Mouse (Mus musculus) brain, embryonic 18.5 days (tissue): Measurements from ENCODE around the gene Clock.

Source experiments
- DNase-seq: peaks from one replicate; pipeline ENCODE4 v3.0.0-alpha.2; 2012; ENCODE audit warnings: low read depth, low spot score

Clock gene

DNA sequence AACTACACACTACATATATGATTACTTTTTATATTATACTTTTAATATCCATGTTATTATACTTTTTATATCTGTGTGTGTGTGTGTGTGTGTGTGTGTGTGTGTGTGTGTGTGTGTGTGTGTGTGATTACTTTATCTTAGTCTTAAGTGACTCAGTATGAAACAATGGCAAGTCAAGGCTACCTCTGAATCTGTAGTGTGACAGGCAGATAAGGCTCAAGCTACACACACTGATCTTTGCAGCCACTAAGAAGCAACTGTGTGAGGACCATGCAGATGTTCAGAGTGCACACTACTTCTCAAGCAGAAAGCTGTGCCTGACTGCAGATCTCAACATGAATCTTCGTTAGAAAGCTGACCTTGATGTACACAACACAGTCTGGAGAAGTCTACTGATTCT, 20.7 kb downstream of the Clock start:
- no peak for DNase-seq

DNA sequence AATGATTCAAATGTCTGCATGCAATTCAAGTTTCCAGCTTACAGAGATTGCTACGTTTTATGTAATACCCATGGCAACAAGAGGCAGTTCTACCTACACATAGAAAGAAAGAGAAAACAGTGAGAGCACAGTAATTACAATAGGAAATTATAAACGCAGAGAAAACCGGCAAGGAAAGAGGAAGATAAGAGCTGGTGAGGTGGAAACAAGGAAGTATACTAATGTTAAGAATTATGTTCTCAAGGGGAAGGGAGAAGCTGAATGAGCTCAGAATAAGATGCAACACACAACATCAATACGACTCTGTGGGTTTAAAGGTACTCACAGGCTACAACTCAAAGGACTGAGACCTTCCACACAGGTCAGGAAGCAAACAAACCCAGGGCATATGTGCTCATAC, 29.6 kb downstream of the Clock start:
- DNase-seq: no peak

DNA sequence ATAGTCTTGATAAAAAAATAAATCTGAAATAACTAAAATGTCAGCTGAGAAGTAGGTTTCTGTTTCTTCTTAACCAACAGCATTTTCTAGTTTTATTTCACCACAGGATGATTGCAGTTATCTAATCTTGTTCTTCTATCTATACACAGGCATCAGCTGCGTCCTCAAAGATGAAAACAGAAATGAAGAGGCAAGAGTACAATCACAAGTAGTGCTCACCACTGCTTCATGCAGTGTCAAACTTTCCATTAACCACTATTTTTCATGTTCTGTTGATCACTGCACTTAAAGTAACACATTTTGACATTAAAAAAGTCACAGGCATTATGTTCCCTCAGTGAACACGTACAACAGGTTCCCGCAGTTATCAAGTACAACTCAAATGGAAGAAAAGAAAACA, 53.6 kb downstream of the Clock start:
- DNase-seq: no peak

DNA sequence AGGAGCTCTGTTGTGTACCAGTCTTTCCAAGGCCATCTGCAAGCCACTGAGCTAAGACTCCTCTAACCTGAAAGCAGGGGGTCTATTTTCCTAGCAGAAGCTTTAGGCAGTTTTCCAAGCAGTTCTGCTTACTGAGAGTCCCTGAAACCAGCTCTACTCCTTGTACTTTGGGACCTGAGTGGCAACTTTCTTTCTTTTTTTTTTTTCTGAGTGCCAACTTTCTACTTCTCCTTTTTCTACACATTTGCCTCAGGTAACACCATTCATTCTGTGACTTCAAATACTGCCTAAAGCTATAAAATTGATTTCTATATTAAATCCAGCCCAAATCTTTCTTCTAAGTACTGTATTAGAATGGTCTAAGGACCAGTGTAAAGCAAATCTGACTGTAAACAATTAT, 58.1 kb downstream of the Clock start:
- no peak for DNase-seq

DNA sequence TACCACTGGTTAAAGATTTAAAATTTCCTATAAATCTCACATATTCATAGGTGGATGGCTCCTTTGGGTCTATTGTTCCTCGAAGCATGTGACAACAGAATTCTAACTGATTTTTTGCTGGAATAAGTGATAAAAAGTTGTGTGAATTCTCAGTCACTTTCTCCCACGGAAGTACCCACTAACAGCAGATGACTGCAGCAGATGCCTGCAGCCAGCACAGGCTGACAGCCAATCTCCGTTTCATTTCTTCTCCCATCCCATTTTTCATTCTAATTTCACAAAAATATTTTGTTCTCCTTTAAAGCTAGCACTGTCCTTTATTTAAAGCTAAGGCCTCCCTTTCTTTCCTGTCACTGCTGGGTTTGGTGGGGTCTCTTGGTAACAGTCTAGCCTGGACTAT, 59.2 kb downstream of the Clock start:
- no peak for DNase-seq

DNA sequence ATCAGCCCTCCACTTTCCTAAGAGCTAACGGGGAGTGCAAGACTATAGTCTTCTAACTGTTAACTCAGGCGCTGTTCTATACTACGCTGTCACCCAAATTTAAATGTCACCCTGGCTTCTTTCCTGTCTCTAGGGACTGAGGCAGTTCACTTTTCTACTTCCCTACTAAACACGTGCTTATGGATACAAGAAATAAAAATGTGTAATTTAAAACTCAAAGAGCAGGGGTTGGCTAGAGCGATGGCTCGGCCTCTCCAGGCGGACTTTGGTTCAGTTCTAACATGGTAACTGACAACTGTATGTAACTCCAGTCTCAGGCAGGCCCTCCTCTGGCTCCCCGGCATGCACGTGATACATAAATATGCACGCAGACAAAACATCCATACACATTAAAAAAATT, 60.2 kb downstream of the Clock start:
- no peak for DNase-seq

DNA sequence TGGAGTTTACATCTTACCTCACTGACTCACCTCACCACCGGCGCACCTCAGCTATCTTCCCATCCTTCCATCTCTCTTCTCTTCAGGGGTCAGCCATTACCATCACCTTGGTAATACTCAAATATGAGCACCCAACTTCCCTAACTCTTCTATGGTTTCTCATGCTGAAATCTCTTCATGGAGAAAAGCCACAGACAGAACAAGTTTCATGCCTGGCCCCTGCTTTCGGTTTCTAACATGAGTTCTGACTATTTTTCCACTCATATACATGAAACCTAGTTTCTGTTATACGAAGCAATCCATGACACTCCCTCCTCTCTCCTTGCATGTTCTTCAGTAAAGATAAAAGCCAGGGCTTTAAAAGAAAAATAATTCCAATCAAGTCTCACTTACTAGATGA, 60.7 kb downstream of the Clock start:
- DNase-seq: no peak

DNA sequence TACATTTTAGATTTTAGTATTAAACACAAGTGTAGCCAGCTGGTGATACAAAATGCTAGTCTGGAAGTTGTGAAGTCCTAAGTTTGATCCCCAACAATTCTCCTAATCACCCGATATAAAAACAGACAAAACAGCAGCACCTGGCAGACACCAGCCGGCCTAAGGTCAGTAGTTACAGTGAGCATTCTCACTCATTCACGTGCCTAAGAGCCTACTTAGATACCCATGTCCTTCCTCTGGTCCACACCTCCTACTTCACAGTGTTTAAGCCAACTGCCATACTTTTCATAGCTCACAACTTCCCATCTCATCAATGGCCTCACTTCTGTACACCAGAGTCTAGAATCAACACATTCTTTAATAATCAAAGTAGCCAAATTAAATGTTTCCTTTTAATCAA, 61.3 kb downstream of the Clock start:
- no peak for DNase-seq

DNA sequence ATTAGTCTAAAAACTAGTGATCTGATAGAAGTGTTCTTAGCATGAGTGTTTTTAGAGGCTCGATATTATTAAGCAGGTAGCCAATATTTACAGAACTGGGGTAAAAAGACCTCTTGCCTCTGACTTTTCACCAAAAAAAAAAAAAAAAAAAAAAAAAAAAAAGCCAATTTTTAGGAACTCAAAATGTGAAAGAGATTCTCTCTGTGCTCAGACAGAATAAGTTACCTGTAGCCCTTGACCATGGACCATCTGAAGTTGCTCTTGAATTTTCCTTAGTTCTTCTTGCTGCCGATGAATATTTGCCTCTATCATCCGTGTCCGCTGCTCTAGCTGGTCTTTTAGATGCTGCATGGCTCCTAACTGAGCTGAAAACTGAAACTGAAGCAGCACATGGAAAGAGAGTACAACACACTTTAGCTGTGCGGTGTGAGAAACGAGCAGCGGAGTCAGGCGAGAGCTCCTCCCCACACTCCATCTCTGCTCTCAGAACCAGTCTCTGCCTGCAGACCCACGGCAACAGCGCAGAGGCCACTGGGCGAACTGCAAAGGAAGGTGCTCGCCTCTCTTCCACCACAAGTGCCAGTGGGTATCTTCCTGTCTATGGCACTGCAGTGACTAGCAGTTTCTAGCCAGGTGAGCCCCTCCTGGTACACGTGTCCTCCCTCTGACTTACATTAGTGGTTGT, 73.3 kb downstream of the Clock start:
- no peak for DNase-seq

DNA sequence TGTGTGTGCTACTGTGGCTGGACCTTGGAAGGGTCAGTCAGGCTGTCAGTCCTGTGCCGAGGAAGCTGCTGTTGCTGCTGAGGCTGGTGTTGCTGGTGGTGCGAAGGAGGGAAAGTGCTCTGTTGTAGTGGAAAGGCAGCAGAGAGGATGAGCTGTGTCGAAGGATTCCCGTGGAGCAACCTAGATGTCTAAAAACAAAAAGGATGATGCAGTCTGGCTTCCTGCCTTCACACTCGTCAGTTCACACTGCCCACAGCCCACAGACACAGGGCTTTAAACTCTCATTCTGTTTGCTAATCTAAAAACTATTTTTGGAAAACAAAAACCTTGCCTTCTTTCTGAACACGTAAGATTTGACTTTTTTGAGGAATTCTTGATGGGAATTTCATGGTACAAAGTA, 87.9 kb downstream of the Clock start:
- no peak for DNase-seq

DNA sequence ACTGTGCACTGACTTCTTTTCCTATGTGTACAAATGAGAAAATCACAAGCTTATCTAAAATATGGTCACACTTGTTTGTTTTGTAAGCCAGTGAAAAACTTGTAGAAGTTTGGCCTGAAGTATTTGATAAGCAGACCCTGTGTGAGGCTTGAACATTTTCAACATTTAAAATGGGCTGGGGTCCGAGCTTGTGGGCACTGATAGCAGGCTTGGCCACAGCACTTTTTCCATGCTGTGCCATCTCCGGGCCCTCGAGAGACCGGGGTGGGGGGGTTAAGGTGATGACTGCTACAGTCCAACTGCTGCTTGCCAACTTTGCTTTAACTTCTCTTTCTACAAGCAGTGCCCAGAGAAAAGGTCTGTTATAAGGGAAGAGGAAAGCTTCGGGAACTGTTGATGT, 96.5 kb downstream of the Clock start:
- DNase-seq: no peak

DNA sequence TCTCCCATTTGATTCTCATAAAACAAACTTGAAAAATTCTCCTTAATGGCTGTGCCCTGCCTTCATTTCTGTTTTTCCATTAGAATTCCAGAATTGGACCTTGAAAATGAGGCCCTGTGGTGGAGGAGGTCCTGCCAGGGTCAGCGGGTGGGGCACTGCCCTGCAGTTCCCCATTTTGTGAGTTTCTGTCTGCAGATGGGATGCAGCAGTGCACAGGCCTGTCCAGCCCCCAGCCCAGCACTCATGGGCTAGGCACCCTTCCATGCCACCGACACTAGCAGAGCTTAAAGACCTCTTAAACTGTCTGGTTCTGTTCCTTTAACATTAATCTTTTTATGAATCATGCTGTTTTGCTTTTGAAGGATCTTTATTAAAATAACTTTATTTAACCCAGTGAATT, 98.7 kb downstream of the Clock start:
- DNase-seq: no peak

DNA sequence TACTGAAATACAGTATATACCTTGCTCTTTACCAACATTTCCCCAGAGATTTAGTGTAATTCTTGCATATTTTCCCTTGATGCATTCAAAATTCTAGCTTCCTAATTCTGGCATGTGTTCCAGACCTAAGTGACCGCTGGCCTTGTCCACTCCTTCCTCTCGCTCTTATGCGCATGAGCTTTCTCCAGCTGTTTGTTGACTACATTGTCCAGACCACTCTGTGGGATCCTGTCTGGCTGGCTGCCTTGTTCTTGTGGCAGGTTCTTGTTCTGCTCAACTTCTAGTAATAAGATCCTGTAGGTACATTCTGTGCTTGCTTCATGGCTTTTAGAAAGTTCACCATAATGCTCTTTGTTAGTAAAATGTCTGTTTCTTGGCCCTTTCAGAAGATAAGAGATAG, 101.4 kb downstream of the Clock start:
- DNase-seq: no peak

DNA sequence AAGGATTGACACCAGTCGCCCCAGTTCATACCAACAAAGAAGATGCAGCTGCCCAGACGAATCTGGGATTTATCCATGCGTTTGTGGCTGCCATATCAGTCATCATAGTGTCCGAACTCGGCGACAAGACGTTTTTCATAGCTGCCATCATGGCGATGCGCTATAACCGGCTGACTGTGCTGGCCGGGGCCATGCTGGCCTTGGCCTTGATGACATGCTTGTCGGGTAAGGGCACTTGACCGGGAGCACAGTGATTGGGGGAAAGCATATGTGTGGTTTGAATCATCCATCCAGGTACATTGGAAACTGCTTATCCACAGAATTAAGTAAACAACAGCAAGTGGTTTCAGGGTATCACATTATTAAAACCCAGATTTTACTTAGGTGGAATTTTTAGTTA, 105.2 kb downstream of the Clock start:
- DNase-seq: no peak

DNA sequence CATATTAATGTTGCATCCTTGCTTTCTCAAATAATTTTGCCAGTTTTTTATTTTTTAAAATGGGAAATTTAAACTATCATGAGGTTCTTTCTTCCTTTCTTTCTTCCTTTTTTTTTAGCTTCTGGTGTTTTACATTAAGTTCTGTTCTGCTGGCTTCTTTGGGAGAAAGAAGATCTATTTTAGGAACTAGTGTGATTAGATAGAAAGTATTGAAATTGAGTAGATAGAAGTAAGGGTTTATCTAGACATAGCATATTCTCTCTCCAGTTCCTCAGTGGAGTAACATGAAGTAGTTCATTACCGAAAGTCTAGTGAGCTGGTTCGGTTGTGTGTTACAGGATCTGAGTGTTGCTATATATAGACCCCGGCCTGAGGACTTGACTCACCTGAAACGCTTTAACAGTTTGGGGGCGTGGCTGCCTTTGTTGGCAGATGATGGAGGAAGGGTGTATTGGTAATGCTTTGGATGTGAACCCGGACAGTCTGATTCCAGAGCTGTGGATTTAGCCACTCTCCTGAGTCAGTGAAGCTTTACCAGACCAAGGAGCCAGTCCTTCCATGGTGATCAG, 110.1 kb downstream of the Clock start:
- no peak for DNase-seq

DNA sequence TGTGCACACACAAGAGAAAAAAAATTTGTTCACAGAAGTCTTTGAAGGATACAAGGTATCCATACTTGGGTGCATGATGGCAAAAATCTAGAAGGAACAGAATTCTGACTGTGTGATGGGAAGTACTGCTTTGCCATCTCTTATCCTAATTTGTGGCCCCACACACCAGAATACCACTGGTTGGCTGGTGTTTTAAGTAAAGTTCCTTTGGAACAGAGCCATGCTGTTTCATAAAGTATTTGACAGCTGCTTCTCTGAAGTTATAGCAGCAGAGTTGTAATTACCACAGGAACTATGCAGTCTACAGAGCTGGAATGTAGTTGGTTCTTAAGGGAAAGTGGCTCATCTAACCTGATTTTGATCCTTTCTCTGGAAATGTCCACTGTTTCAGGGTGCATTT, 111.5 kb downstream of the Clock start:
- no peak for DNase-seq

DNA sequence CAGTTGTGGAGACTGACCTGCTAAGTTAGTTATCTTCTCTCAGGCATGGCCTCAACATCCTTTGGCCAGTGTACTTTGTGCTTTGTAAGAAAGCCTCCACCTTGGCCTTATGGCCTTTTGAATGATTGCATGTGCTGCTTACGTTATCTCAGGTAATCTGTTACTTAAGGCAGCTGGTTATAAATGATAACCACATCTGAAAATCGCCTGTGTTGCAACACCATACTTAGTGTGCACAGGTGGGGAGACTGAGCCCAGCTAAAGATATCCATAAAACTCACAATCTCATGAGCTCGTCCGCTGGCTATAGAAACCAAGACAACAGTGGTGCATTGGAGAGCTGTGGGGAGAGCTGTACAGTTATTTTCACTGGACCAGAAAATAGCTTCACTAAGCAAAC, 114.0 kb downstream of the Clock start:
- DNase-seq: no peak

DNA sequence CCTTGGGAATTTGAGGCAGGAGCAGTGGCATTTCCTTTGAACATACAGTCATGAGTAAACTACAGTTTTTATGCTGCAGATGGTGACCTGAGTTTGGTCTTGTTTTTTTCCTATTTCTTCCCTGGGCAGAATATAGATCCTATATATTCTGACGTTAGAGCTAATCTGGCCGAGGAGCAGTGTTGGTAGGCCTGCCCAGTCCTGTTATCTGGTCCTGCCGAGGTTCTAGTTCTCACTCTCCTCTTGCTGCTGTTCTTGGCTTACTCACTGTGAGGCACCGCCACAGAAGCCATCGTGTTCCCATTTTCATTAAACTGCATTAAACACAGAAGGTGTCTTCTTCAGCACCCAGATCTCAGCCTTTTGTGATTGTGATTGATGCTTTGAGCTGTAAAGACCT, 116.7 kb downstream of the Clock start:
- DNase-seq: no peak

DNA sequence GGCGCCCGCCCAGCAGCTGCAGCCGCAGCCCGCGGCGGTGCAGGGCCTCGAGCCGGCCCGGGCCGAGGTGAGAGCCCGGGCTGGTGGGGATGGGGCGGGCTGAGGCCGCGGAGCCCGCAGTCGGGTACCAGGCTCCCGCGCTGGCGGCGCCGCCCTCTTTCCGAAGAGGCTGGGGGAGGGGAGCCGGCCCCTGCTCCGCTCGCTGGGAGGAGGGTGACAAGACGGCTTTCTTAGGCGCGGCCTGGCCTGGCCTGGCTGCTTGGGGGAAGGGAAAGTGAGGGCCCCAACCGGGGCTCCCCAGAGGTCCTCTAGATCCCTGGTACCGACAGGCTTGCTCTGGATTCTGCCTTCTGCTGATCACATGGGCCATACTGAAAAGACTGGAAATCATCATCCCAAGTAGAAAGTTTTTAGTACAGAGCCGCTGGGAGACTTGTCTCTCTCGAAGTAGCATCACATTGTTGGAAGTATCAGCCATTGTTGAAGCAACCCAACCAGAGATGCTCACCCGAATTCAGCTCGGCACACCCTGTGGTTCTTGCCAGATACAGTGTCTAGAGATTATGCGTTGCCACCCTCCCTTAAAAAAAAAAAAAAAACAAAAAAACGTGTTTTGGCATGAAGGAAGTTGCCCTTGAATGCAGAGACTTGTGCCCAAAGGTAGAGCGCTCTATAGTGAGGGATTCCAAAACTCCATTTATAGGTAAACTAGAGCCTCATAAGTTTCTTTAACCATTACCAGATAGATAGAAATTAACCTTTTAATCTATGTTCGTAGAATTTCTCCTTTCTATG, 120.1 kb downstream of the Clock start:
- DNase-seq: no peak

DNA sequence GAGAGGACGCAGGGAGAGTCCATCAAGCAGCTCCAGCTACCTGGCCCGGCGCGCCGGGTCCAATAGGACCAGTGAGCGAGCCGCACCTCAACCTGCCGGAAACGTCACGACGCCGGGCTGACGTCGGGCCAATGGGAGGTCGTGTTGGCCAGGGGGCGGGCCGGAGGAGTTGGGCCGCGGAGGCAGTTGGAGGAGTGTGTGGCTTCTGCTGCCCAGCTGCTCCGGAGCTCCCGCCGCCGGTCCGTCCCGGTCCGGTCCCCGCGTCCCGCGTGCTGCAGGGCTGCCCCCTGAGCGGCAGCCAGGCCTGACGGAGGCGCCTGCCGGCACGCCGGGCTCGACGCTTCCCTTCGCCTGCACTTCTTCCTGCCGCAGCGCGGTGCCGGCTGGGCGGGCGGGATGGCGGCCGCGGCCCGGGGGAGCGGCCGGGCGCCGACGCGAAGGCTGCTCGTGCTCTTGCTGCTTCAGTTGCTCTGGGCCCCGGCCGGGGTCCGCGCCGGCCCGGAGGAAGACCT, 120.8 kb downstream of the Clock start, which contains the start of gene Tmem165:
TSS of gene Tmem165 (plus strand) at position 131 of the 512 bp plus-strand sequence.
- DNase-seq: peak; percentile 84

DNA sequence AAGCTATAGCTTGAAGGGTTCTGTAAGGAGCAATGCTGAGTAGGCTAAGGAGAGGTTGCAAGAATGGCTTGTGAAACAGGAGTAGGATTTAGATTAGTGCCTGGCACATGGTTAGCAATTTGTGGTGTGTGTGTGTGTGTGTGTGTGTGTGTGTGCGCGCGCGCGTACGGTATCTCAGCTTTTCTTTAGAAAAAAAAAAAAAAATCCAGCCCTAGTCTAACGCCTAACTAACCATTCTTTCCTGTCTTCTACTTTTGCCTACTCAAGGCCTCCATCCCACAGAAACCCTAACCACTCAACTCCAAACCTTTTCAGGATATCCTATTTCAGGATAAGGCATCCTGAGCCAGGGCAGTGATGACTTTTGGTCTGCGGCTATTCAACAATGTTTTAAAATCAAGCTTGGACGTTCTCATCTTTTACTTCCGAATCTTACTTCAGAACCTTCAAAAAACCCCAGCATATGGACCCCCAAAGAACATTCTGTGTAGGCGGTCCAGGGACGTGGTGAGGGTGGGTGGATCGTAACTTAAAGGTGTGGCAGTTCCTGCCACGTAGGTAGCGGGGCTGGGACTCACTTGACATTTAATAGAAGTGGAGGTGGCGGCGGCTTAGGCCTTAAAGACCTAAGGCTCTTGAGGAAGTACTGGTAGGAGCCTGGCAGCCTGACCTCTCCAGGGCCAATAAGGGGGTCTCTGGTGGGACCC, 121.4 kb downstream of the Clock start:
- DNase-seq: no peak

DNA sequence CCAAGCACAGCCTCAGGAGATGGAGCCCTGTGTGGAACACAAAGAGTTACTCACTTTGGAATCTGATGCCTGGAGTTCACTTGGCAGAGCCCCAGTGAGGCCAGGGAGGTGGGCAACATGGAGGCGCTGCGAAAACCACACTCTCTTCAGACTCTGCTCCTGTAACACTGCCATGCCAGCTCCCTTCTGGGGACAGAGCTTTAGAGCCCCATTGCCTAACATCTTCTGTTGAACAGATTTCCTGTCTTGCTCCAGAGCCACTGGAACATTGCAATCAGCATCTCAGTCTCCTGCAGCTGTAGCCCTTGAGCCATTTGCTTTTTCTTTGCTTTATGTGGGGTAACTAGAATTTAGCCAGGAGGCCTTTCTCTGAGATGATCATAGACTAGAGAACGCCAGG, 122.3 kb downstream of the Clock start:
- DNase-seq: no peak
